8 mouse cellular contexts compared by ENCODE assay signal in genomic region chr10:98916011-98916780, GRCm38 (mm10). TPM values are rescaled to one million over a fixed set of nuclear protein-coding genes. Genes with fewer than 3 reads are reported as not detected.
DNase-seq lines count a peak whose midpoint lies in the region; ATAC-seq and TF ChIP-seq lines count a peak whose summit lies in the region.

No protein-coding gene starts in this region.

- H3K4me3 ChIP-seq in heart, embryonic 14.5 days (ENCODE audit: control insufficient read depth in 1 of 2, insufficient read depth in 1 of 2, low read depth in 1 of 2, low read length in 2 of 2): peak overlapping the region; percentile 59 to 97
- peak overlapping the region; percentile 89 for H3K4me3 ChIP-seq in limb, embryonic 13.5 days

- H3K36me3 ChIP-seq in heart, embryonic 14.5 days (ENCODE audit: control insufficient read depth, insufficient read depth, low read length): no peaks in the 10 kb centered on the region
- H3K36me3 ChIP-seq in limb, embryonic 13.5 days: no peaks in the 10 kb centered on the region

- peak overlapping the region; percentile 94 for H3K9ac ChIP-seq in heart, embryonic 14.5 days (ENCODE audit: low read length)
- H3K9ac ChIP-seq in limb, embryonic 13.5 days: peak overlapping the region; percentile 87

- no peaks in the 10 kb centered on the region for H3K9me3 ChIP-seq in heart, embryonic 14.5 days (ENCODE audit: control insufficient read depth, low read length)
- H3K9me3 ChIP-seq in limb, embryonic 13.5 days: no peaks in the 10 kb centered on the region

- ATAC-seq in heart, embryonic 14.5 days (ENCODE audit: insufficient number of reproducible peaks, insufficient read depth, low FRiP score, low read depth): no peak
- ATAC-seq in limb, embryonic 13.5 days (ENCODE audit: low FRiP score, low read depth): no peak

- H3K27me3 ChIP-seq in heart, embryonic 14.5 days (ENCODE audit: control insufficient read depth, insufficient read depth, low read length): no peaks in the 10 kb centered on the region
- no peaks in the 10 kb centered on the region for H3K27me3 ChIP-seq in limb, embryonic 13.5 days

- WGBS in heart, embryonic 14.5 days: 5% methylated on average over 22 of the region's 22 CpGs
- 10% methylated on average over 22 of the region's 22 CpGs for WGBS in limb, embryonic 13.5 days

- peaks cover 2 to 11% of the 10 kb centered on the region in 2 experiments for H3K4me1 ChIP-seq in heart, embryonic 14.5 days (ENCODE audit: control insufficient read depth in 2 of 2, insufficient read depth in 2 of 2, low read length in 2 of 2)
- H3K4me1 ChIP-seq in limb, embryonic 13.5 days: peaks cover 17% of the 10 kb centered on the region

- H3K27ac ChIP-seq in heart, embryonic 14.5 days (replicated peaks in 1 of 2; ENCODE audit: control insufficient read depth in 1 of 2, insufficient read depth in 1 of 2, low read depth in 2 of 2, low read length in 2 of 2): peak overlapping the region in 1 of 2 experiments; percentile 99; a peak in 1 of 4 replicates
- no peak overlapping the region for H3K27ac ChIP-seq in limb, embryonic 13.5 days

- no peak for TF ChIP-seq POLR2A in brain, embryonic 14.5 days (IDR thresholded peaks at IDR 0.05; ENCODE audit: borderline replicate concordance, extremely low read depth, insufficient read depth, insufficient read length, poor library complexity, severe bottlenecking)

- TF ChIP-seq CTCF in brain, embryonic 14.5 days (IDR thresholded peaks at IDR 0.05; ENCODE audit: borderline replicate concordance, extremely low read depth, insufficient read depth, insufficient read length): no peak

- DNase-seq in right cerebral cortex, postnatal 4 days: peak; percentile 19
- no peak for DNase-seq in right cerebral cortex, adult 2 months (ENCODE audit: low spot score in 2 of 2)
- DNase-seq in brain, embryonic 14.5 days (ENCODE audit: low read depth): peak; percentile 65
- DNase-seq in retina, embryonic 14.5 days (ENCODE audit: low spot score): peak; percentile 43
- DNase-seq in gastrocnemius, postnatal 4 days (ENCODE audit: low spot score in 2 of 2): no peak
- DNase-seq in right cerebral cortex, postnatal 10 days (ENCODE audit: low spot score in 2 of 2): no peak

- peak overlapping the region; percentile 88 for H3K4me2 ChIP-seq in heart, embryonic 14.5 days (ENCODE audit: low read length)
- peak overlapping the region; percentile 96 for H3K4me2 ChIP-seq in limb, embryonic 13.5 days (replicated peaks)

RNA-seq across cellular contexts. Expression of gene Atp2b1, which starts 2.0 kb away (rescaled TPM):
- 46.6 and 92.4 TPM in 2 replicates for polyA plus RNA-seq in brain, embryonic 14.5 days (2012; rRNA removed)
- polyA plus RNA-seq in heart, embryonic 14.5 days (2014; fragmentation: Nextera tagmentation; extraction: Ambion mirVana): 86.3 and 86.4 TPM in 2 replicates
- polyA plus RNA-seq in limb, embryonic 13.5 days (2015; fragmentation: Nextera tagmentation; extraction: Ambion mirVana): 152 and 155 TPM in 2 replicates
- 100 to 1,000 TPM in 1 of 2 experiments, 10 to 100 TPM in 1; 95.1 to 102 TPM for total RNA-seq in gastrocnemius, postnatal 4 days (2021)

Comparison
In these comparisons a context has a peak if more than half of its experiments do, and no peak if none do; other contexts are left out.
1. DNase-seq: peak in right cerebral cortex, postnatal 4 days (single experiment), brain, embryonic 14.5 days (single experiment) and retina, embryonic 14.5 days (single experiment); none in right cerebral cortex, adult 2 months (0 of 2), gastrocnemius, postnatal 4 days (0 of 2) and right cerebral cortex, postnatal 10 days (0 of 2).